Mouse (Mus musculus) neural tube, embryonic 10.5 days (tissue): ENCODE results near the gene Lman1l.

ENCODE experiments used
- DNase-seq: peaks from one replicate; pipeline ENCODE4 v3.0.0-alpha.2; 2017; ENCODE audit warnings: low spot score; ENCODE audit errors: extremely low spot score

The Lman1l gene

GRCm38 (mm10) chr9:57644944-57645893 is 24.6 kb upstream of the Lman1l start:
- DNase-seq = peak; percentile 94

- no peak for DNase-seq
Observed at GRCm38 (mm10) chr9:57644442-57644943, 23.9 kb upstream of the Lman1l start.

- DNase-seq = no peak
Observed at GRCm38 (mm10) chr9:57643856-57644180, 23.2 kb upstream of the Lman1l start.

GRCm38 (mm10) chr9:57643169-57643855 is 22.7 kb upstream of the Lman1l start:
- DNase-seq = no peak

DNA sequence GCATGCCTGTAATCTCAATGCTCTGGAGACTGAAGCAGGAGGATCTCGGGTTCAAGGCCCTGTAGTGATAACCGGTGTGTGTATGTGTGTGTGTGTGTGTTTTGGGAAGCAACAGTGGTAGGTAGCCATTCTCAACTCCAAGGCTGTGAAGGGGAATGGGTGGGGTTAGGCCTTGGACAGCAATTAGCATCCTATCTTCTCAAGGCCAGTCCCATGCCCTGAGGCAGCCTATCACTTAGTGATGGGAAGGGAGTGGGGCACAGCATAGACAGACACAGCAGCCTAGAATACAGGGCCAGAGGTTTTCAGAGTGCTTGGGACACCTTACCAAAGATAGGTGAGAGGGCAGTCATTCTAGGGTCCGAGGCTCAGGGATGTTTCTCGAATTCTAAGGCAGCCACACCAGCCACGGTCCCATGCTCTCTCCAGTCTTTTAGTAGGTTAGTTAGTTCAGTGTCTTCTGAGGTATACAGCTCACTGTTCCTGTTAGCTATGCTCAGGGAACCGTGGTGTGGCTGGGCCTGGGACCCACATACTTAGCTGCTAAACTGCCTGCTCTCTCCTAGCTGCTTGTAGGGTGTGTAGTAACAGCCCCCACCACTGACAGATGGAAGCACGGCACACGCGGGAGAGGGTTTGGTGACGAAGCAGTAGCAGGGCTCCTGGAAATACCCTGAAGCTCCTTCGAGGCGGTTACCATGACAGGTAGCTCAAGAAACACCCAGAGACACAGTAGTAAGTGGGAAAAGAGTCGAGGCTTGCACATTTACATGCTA is 21.4 kb upstream of the Lman1l start:
- DNase-seq = no peak

- no peak for DNase-seq
Observed at GRCm38 (mm10) chr9:57641022-57641421, 20.4 kb upstream of the Lman1l start.

- DNase-seq = no peak
Observed at GRCm38 (mm10) chr9:57640384-57640783, 19.8 kb upstream of the Lman1l start.

- no peak for DNase-seq
Observed at GRCm38 (mm10) chr9:57639661-57640328, 19.2 kb upstream of the Lman1l start.

DNA sequence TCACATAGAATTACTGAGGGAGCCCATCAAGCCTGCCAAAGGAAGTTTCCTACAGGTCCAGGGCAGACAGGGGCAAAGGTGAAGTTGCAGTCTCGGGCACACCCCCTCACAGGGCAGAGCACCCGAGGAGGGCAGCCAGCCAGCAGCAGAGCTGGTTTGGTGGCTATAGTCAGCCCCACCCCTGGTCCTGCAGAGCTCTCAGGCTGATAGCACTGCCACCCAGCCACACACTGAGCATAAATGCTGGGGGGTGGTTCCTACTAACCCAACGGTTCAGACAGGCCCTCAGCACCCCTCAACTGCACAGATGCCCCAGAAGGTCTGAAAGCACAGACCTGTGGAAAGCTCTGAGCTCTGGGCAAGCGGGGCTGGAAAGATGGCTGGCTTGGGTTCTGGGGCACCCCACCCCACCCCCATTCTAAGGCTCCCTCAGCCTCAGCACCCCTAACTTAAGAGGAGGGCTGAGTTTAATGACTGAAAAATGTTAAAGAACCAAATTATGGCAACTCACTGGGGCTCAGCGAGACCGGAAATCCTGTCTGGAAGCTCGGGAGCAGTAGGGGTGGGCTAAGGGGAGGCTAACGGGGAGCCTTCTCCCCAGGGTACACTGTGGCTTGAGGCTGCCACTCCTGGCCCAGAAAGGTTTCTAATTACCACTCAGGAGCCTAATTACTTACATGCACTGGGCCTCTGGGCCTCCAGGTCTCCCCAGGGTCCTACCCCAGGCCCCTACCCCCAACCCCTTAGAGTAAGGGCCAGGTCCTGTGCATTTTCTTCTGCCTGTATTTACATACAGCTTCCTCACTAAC is 18.3 kb upstream of the Lman1l start:
- no peak for DNase-seq

DNA sequence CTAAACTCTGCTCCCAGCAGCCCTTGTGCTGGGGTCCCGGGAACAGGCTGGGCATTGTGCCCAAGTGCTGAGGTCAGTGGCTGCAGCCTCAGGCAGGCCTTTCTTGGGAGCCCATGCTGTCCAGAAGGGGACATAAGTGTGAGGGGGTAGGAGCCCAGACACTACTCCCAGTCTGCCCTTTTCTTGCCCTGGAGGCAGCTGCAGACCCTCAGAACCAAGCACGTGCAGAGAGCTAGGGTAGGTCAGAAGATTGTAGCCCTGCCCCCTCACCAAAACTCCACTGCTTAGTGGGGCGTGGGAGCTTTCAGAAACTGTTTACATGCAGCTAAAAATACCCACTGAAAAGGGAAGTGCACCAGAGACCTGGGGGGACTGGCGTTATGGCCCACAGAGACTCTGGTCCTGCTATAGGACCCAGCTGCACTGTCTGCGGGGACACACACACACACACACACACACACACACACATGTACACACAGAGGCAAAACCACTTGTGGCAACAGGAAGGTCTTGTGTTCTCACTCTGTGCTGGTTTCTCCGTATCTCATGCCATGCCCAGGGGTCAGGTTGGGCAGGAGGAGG is 17.3 kb upstream of the Lman1l start:
- no peak for DNase-seq

DNA sequence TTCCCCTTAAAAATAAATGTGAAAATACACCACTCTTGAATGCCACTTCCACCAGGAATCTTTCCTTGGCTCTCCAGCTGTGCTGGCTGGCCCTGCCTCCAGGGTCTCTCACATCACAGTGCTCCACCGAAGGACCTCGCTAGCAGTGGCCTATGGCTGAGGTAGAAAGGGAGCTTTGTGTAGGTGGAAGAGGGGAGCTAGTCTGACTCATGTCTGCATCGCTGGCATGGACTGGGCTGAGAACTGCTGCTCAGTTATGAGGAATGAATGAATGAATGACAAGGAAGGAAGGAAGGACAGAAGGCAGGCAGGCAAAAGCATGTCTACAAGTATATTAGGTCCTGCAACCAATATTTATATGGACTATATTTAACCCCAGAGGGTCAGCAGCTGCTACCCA is 16.7 kb upstream of the Lman1l start:
- DNase-seq = no peak

- DNase-seq = no peak
Observed at GRCm38 (mm10) chr9:57633481-57634024, 13.0 kb upstream of the Lman1l start.

GRCm38 (mm10) chr9:57629118-57629874 is 8.7 kb upstream of the Lman1l start:
- DNase-seq = peak; percentile 76

- DNase-seq = no peak
Observed at GRCm38 (mm10) chr9:57628717-57629116, 8.1 kb upstream of the Lman1l start.

DNA sequence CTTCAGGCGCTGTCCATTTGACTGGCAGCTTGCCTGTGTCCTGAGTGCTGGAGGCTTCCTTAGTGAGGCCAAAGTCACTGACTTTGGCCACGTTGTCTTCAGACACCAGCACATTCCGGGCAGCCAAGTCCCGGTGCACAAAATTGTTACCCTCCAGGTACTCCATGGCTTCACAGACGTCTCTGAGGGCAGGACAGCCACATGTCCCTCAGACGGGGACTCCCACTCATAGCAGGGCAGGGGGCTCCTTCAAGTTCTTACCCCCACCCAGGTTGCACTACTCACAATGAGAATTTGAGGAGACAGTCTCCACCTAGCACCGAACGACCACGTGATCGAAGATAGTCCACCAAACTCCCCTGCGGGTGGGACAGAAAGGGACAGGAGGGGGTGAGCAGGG is 7.3 kb upstream of the Lman1l start:
- DNase-seq = no peak

- DNase-seq = no peak
Observed at GRCm38 (mm10) chr9:57627191-57627590, 6.6 kb upstream of the Lman1l start.

- DNase-seq = no peak
Observed at GRCm38 (mm10) chr9:57625674-57626500, 5.3 kb upstream of the Lman1l start.

DNA sequence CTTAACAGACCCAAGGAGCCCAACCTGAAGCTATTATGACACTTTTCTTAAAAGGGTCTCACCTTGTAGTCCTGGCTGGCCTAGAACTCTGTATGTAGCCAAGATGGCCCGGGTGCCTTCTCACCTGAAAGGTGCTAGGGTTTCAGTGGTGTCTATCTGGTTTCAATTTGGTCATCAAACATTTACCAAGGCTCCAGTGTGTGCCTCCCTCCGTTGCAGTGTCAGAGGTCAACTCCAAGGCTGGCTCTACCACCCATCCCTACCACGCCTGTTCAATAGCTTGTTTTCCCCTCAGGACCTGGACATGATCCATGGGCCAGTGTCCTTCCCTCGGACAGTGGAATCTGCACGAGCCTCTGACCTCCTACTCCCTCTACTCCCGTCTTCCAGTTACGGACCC is 3.7 kb upstream of the Lman1l start:
- DNase-seq = no peak
